Mouse (Mus musculus): Measurements from ENCODE around the gene Gramd2. TPM values are rescaled to one million over a fixed set of nuclear protein-coding genes. Genes with fewer than 3 reads are reported as not detected.

Gene Gramd2
- polyA plus RNA-seq, 1 experiment from 2014 or later, result 0.18 TPM

DNA sequence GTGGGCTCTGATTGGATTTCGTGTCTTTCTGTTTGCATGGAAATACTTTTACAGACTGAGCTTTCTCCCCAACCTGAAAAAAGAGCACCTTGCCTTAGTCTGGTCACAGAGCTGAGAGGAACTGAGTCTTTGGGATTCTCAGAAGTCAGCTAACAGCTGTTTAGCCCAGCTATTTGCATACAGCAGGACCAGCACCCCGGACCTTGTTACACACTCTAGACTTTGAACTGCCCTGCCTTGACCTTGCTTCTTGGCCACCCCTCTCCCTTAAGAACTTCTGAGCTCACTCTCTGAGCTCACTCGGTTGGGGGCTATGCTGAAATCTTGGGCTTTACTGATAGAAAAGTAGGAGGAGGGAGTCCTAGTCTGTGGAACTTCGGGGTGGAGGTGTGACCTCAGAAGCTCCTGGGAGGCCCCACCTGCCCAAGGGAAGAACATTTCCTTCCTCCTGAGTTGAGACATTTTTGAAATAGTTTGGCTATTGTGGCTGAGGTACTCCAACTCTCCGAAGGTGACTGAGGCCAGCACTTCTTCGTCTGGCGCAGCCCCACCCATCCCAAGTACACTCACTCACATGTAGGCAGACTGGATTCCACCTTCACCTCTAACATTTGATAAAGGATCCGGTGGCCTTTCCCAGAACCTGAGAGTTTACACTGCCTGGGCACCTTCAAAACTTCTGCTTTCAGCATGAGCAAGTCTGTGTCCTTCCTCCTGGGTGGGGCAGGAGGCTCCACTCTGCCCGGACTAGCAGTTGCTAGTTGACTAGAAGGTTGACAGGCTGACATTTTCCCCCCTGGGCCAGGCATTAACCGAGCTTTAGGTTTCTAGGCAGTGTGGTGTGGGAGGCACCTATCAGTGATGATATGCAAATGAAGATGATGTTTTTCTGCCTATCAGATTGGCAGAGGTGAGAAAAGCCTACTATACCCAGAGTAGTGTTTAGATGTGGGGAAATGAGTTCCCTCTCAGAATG is 27.2 kb downstream of the Gramd2 start:
- H3K4me3 ChIP-seq, result no peak overlapping the region
- H3K27me3 ChIP-seq (ENCODE audit: insufficient read depth, poor library complexity, severe bottlenecking), result 0 out of 2 replicates have a peak, but pooled peaks cover 9% of the 10 kb centered on the region
- no peak for DNase-seq (ENCODE audit: low spot score)
- H3K9me3 ChIP-seq, result no peaks in the 10 kb centered on the region
- WGBS, result 52% methylated on average over 10 of the region's 10 CpGs
- no peak overlapping the region for H3K27ac ChIP-seq
- H3K36me3 ChIP-seq, result no peaks in the 10 kb centered on the region
- H3K4me1 ChIP-seq, result peaks cover 4% of the 10 kb centered on the region; the same call in 1 of the 2 replicates

DNA sequence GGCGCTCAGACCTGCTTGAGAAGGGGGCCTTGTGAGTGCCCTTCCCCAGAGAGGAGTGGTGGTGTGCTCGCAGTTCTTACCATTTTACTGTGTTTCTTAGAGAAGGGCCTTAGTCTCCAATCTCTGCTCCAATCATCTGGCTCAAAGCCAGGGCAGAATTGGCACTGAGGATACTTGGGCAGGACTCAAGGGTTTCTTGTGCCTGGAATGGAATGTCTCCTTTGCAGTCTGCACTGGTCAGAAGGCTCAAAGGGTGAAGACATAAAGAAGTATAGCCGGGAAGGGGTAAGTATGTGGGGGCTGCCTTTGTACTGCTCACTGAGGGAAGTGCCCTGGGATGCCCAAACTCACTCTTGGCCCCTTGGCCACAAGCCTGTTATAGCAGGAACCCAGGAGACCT is 29.3 kb downstream of the Gramd2 start:
- H3K4me1 ChIP-seq, result peaks cover 10% of the 10 kb centered on the region; the same call in 1 of the 2 replicates
- H3K27me3 ChIP-seq (ENCODE audit: insufficient read depth, poor library complexity, severe bottlenecking), result 0 out of 2 replicates have a peak, but pooled peaks cover 9% of the 10 kb centered on the region
- 80% methylated on average over 3 of the region's 3 CpGs for WGBS
- no peaks in the 10 kb centered on the region for H3K36me3 ChIP-seq
- H3K4me3 ChIP-seq, result no peak overlapping the region
- no peak for DNase-seq (ENCODE audit: low spot score)
- no peak overlapping the region for H3K27ac ChIP-seq
- no peaks in the 10 kb centered on the region for H3K9me3 ChIP-seq

DNA sequence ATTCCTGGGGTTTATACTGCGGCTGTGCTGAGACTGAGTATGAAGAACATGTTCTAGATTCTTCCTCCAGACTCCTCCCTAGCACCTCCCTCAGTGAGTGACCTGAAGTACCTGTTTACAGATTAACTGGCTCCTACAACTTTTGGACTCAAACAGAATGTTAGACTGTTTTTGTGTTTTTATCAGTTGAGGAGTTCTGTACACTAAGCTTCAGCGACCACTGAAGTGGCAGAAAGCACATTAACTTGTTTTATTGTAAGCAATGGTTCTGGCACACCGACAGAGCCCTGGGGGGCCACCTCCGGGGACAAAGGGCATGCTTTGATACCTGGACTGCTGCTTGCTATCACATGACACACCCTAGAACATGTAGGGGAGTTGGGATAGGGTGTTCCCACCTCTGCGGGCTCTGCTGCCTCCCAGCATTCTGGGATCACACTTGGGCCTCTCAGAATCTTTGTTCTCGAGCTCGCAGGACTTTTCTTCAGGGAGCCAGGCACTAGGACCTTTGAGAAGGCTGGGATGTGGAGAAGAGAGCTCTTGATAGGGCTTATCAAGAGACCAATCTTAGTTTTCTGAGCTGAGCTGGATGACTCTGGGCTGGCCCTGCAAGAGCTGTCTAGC is 36.4 kb downstream of the Gramd2 start:
- Histone ChIP-seq H3K9me3 (no peaks in the 10 kb centered on the region), H3K4me3 (no peak overlapping the region), H3K4me1 (peaks cover 6% of the 10 kb centered on the region; the same call in 1 of the 2 replicates), H3K36me3 (no peaks in the 10 kb centered on the region), H3K27me3 (ENCODE audit: insufficient read depth, poor library complexity, severe bottlenecking) (no peaks in the 10 kb centered on the region), H3K27ac (no peak overlapping the region)
- DNase-seq (ENCODE audit: low spot score), result no peak
- WGBS, result 68% methylated on average over 7 of the region's 7 CpGs

DNA sequence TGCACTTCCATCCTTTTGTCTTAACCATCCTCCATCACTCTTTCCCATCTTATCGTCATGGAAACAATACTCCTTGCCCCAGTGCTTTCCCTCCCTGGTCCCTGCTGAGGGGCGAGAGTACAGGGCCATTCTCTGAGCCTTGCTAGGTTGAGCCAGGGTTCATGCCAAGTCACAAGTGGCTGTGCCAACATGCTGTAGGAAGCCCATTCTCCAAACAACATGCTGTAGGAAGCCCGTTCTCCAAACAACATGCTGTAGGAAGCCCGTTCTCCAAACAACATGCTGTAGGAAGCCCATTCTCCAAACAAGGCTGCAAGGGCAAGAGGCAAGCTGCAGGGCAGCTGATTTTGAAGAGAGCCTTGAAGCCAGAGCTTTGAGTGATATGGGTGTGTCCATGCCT is 38.3 kb downstream of the Gramd2 start:
- peak; percentile 43 for DNase-seq (ENCODE audit: low spot score)
- H3K4me1 ChIP-seq, result peaks cover 7% of the 10 kb centered on the region

DNA sequence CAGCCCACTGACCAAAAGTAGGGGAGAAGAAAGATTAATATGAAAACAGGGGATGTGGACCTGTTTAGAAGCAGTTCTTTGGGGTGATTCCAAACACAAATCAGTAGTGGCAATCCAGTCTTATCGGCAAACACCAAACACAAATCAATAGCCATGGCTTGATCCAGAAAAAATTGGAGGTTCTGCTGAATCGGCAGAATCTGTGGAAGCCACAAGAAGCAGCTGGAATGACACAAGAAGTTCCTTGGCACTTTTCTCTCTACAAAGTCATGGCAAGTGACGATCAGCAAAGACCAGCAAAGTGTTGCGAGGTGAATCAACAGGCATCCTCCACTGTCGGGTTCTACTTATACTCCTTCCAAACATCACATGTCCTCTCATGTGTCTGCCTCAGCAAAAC is 41.2 kb downstream of the Gramd2 start:
- H3K27ac ChIP-seq, result no peak overlapping the region
- no peaks in the 10 kb centered on the region for H3K36me3 ChIP-seq
- no peaks in the 10 kb centered on the region for H3K9me3 ChIP-seq
- 79% methylated on average over 5 of the region's 5 CpGs for WGBS
- no peak overlapping the region for H3K4me3 ChIP-seq
- peaks cover 17% of the 10 kb centered on the region for H3K4me1 ChIP-seq
- DNase-seq (ENCODE audit: low spot score), result peak; percentile 42
- H3K27me3 ChIP-seq (ENCODE audit: insufficient read depth, poor library complexity, severe bottlenecking), result no peaks in the 10 kb centered on the region

More for the DNA sequence above, 38.3 kb downstream of the Gramd2 start:
- Histone ChIP-seq H3K9me3 (no peaks in the 10 kb centered on the region), H3K27ac (no peak overlapping the region), H3K4me3 (no peak overlapping the region), H3K36me3 (no peaks in the 10 kb centered on the region), H3K27me3 (ENCODE audit: insufficient read depth, poor library complexity, severe bottlenecking) (no peaks in the 10 kb centered on the region)
- WGBS, result 86% methylated on average over 4 of the region's 4 CpGs

DNA sequence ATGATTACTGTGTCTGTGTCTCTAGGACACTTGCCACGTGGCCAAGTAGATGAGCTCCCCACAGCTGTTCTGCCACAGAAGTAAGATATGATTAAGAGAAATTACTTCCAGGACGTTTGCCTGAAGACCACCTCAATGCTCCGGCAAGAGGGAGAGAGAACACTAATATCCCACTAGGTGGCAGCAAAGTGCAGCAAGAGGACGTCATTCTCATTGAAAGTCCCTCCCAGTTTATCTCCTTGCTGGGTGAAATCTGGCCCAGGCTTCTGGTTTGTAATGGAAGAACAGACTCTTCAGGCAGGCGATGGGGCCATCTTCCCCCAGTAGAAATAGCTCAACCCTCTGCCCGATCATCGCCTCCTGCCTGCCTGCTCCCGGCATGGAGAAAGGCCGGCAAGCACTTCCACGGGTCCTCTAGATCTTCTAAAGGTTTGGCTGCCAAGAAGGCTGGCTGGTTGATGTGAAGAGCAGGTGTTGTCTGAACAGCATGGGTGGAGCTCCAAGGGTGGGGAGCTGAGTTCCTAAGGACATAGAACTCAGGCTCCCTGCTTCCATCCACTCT is 43.2 kb downstream of the Gramd2 start:
- 18% methylated on average over 10 of the region's 10 CpGs for WGBS
- no peaks in the 10 kb centered on the region for H3K27me3 ChIP-seq (ENCODE audit: insufficient read depth, poor library complexity, severe bottlenecking)
- DNase-seq (ENCODE audit: low spot score), result peak; percentile 88
- H3K9me3 ChIP-seq, result no peaks in the 10 kb centered on the region
- H3K4me1 ChIP-seq, result peaks cover 17% of the 10 kb centered on the region
- H3K4me3 ChIP-seq, result peak overlapping the region; percentile 33; the same call in 1 of the 2 replicates
- peak overlapping the region; percentile 79 for H3K27ac ChIP-seq
- H3K36me3 ChIP-seq, result no peaks in the 10 kb centered on the region

DNA sequence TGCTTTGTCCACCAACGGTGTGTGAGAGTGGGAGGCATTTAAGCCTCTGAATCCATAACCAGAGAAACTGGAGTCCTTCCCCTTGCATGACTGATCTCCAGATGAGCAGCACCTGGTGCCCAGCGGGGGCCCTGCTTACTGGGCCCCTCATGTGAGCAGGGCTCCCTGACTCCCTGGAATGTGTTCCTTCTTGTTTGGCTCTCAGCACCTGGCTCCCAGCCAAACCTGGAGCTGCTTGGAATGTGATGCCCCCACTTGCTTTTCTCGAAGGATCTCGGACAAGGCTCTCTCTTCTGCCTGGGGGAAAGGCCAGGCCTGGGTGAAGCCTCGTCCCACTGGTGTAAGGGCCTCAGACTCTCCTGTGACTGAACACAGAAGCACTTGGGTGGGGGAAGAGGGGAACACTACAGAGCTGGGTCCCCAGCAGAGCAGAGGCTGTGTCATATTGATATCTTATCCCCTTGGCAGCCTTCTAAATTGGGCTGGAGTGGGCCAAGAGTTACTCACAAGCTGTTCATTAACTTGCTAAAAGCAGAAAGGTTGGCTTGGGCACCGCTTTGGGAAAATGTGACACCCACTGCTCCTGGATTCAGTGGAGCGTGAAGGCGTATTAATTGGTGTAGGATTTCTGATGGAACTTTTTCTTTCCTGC is 44.0 kb downstream of the Gramd2 start:
- Histone ChIP-seq H3K4me3 (no peak overlapping the region), H3K36me3 (no peaks in the 10 kb centered on the region), H3K4me1 (peaks cover 17% of the 10 kb centered on the region), H3K27ac (peak overlapping the region; percentile 57), H3K27me3 (ENCODE audit: insufficient read depth, poor library complexity, severe bottlenecking) (no peaks in the 10 kb centered on the region), H3K9me3 (no peaks in the 10 kb centered on the region)
- DNase-seq (ENCODE audit: low spot score), result peak; percentile 77
- 61% methylated on average over 8 of the region's 8 CpGs for WGBS

DNA sequence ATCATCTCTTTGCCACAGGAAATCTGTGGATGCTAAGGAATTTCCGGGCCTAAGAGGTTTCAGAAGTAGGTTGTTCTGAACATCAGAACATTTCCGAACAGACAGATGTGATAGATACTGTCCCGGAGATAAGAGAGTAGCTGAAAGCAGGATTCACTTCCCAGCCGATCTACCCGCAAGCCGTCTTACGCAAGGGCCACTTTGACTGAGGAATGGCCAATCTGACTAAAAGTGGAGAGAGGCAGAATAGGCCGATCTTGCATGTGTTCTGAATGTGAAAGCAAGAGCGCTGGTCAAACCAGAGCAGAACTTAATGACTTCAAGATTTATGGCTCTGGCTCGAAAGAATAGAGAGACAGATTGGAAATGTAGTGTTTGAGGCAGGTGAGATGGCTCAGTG is 45.6 kb downstream of the Gramd2 start:
- peak; percentile 11 for DNase-seq (ENCODE audit: low spot score)
- no peaks in the 10 kb centered on the region for H3K9me3 ChIP-seq
- WGBS, result 75% methylated on average over 10 of the region's 10 CpGs
- H3K4me3 ChIP-seq, result no peak overlapping the region
- H3K27me3 ChIP-seq (ENCODE audit: insufficient read depth, poor library complexity, severe bottlenecking), result no peaks in the 10 kb centered on the region
- no peak overlapping the region for H3K27ac ChIP-seq
- no peaks in the 10 kb centered on the region for H3K36me3 ChIP-seq
- H3K4me1 ChIP-seq, result peaks cover 17% of the 10 kb centered on the region

DNA sequence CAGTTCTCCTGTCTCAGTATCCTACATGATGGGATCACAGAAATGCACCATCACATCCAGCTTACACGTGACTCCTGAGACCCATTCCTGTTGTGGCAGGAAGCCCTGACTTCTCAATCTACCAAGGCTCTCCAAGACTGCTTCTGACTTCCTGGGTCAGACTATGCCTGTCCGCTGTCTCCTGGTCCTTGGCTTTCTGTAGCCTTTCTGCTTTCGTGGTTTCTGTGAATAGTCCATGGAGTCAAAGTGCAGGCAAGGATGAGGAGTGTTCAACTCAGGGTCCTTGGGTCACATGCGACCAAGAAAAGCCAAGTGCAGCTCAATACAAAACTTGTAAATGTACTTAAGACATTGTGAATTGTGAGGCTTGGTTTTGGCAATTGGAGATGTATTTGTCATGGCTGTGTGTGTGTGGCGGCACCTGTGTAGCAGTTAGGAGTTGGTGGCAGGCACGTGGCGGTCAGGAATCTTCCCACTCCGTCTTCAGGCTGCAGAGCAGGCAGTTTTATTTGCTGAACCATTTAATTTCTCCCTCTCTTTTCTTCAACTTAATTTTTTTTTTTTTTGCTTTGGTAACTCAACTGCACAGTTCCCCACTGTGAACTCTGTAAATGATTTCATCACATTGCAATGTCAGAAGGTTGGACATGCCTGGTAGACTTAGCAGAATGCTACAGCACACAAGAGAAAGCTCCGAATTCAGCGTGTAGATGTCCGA is 47.8 kb downstream of the Gramd2 start:
- Histone ChIP-seq H3K27ac (no peak overlapping the region), H3K4me1 (peaks cover 17% of the 10 kb centered on the region), H3K27me3 (ENCODE audit: insufficient read depth, poor library complexity, severe bottlenecking) (no peaks in the 10 kb centered on the region), H3K4me3 (no peak overlapping the region), H3K9me3 (no peaks in the 10 kb centered on the region), H3K36me3 (no peaks in the 10 kb centered on the region)
- DNase-seq (ENCODE audit: low spot score), result peak; percentile 50
- WGBS, result 81% methylated on average over 11 of the region's 11 CpGs

DNA sequence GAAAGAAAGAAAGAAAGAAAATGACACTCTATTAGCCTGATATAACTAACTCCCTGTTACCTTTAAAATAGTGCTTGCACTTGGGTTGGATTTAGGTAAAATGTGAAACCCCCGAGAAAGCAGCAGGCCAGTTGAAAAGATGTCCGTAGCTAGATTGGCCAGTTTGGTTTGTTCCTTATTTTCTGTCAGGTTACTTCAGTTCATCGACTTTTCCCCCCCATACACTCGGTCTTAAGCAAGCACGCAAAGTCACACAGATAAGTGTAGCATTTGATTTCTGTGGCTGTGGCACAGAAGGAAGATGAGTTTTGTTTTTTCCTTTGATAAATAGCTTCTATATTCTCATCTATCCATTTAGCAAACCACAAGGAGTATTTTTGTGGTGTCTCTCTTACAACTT is 51.2 kb downstream of the Gramd2 start:
- Histone ChIP-seq H3K27me3 (ENCODE audit: insufficient read depth, poor library complexity, severe bottlenecking) (no peaks in the 10 kb centered on the region), H3K9me3 (no peaks in the 10 kb centered on the region), H3K4me1 (peaks cover 7% of the 10 kb centered on the region), H3K27ac (no peak overlapping the region), H3K36me3 (no peaks in the 10 kb centered on the region), H3K4me3 (no peak overlapping the region)
- WGBS, result 89% methylated on average over 5 of the region's 5 CpGs
- no peak for DNase-seq (ENCODE audit: low spot score)

DNA sequence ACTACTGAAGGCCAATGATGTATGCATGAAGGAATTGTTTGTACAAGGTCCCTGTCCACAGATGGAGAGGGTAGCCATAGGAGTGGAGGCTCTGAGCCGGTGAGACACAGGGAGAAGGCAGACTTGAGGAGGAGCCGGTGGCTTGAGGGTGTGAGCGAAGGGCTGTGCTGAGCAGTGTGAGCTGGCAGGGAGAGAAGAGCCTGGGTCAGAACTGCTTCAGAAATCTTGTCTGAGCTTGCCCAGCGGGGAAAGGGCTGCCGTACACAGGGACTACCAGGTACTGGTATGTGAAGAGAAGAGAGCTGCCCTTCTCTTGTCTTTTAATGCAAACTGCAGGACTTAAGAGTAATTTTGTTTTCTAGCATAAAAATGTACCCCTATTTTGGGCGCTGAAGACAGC is 53.1 kb downstream of the Gramd2 start:
- 47% methylated on average over 6 of the region's 6 CpGs for WGBS
- DNase-seq (ENCODE audit: low spot score), result peak; percentile 64
- Histone ChIP-seq H3K27me3 (ENCODE audit: insufficient read depth, poor library complexity, severe bottlenecking) (no peaks in the 10 kb centered on the region), H3K4me1 (peaks cover 21% of the 10 kb centered on the region), H3K9me3 (no peaks in the 10 kb centered on the region), H3K36me3 (no peaks in the 10 kb centered on the region), H3K4me3 (no peak overlapping the region), H3K27ac (no peak overlapping the region)

DNA sequence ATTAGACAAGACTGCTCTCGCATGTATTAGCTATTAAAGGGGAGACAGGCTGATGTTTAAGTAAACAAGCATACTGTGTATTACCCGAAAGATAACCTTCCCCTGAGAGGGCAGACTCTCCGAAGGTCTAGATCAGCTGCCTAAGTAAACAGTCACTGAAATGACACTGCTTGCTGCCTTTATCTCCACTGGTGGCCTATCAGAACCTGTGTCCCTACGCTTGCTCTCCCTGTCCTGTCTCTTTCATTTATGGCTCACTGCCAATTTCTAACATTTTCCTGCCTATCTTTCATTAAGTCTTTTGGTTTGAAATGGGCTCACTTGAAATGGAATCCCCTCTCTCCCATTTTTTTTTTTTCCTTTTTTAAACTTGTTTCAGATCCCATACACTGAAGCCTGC is 55.5 kb downstream of the Gramd2 start:
- no peak overlapping the region for H3K27ac ChIP-seq

More for the DNA sequence above, 55.5 kb downstream of the Gramd2 start:
- WGBS, result 12% methylated on average over 4 of the region's 4 CpGs
- no peaks in the 10 kb centered on the region for H3K9me3 ChIP-seq
- H3K4me3 ChIP-seq, result no peak overlapping the region
- no peaks in the 10 kb centered on the region for H3K36me3 ChIP-seq
- H3K27me3 ChIP-seq (ENCODE audit: insufficient read depth, poor library complexity, severe bottlenecking), result no peaks in the 10 kb centered on the region
- no peak for DNase-seq (ENCODE audit: low spot score)
- H3K4me1 ChIP-seq, result peaks cover 21% of the 10 kb centered on the region
